Mouse (Mus musculus) G1E (cell line): ENCODE results near the gene Pxn.

Experiments
- CTCF ChIP-seq: IDR thresholded peaks from 2 replicates; pipeline ENCODE4 v1.5.1; 2012; ENCODE audit warnings: low read depth, low read length, inconsistent platforms, mixed read lengths
- GATA2 ChIP-seq: IDR thresholded peaks from 2 replicates; pipeline ENCODE4 v1.6.1; 2012; ENCODE audit warnings: low read depth, low read length, inconsistent platforms, borderline replicate concordance

DNA sequence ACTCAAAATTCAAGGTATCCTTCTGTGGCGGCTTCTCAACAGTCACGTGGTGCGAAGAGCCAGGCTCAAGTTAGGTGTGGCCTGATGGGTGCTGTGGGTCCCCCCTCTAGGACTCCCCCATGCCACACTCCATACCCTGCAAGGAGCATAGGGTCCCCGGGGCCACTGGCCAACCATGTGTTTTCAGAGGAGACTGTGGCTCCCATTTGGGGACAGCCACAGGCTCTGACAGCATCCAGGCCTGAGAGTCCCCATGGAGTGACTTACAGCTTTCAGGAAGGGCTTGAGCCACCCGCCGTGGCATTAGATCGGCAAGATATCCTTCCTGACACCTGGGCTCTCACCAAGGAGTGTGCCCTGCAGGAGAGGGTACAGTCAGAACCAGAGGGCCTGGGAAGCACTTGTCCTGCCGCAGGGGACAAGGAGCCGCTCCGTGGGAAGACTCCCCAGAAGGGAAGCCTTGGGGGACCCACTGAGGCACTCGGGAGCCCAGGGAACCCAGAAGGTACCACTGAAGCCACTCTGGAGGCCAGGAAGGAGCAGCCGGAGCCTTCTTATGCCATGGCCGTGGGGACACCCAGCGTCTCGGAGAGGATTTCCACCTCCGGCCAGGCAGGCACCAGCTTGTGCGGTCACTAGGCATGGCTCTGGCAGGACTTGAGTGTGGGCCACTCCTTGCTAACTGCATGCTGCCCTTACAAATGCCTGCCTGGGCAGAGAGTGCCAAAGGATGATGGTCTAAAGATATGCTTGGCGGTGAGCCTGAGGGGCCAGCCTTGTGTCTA lies 42.2 kb downstream of the Pxn start:
- TF ChIP-seq CTCF (no peak), GATA2 (no peak)
